Mouse (Mus musculus) left cerebral cortex, adult 8-10 months (tissue): ENCODE data around the gene Fmo5. TPM values are rescaled to one million over a fixed set of nuclear protein-coding genes. Genes with fewer than 3 reads are reported as not detected.

Source experiments
- DNase-seq, 2 experiments: peaks; one replicate each; pipeline ENCODE4 v3.0.0; 2022; ENCODE audit warnings: low spot score in 2 of 2
- microRNA-seq, 2 experiments: library from miRNA; unstranded; fragments of <30 nt; microRNA quantifications; one replicate each; pipeline ENCODE4 v1.2.0; 2022
- total RNA-seq, 4 experiments: library from RNA; stranded (reverse); gene quantifications; 2 replicates each; pipeline ENCODE4 v1.2.4; 2022

Gene Fmo5
- total RNA-seq, 4 experiments from 2014 or later = 4.2 to 4.8 (median 4.3) TPM

GRCm38 (mm10) chr3:97680631-97681320 is 52.2 kb downstream of the Fmo5 start:
- peak; percentile 50 to 64 for DNase-seq

GRCm38 (mm10) chr3:97681321-97682158 is 52.9 kb downstream of the Fmo5 start:
- peak; percentile 53 to 61 for DNase-seq

DNA sequence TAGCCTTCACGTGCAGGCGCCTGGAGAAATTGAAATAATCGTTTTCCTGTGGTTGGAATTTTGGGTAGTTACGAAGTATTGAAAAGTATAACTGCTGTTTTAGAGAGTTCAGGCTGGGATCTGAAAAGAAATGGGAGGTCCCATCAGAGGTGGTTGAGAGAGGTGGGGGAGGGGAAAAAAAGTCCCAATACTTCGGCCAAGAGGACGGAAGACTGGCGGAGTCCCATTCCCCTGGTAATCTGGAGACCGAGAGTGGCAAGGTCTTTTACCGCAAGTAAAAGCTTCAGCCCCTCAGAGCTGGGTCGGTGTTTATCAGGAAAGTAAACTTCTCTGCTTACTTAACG is 53.5 kb downstream of the Fmo5 start:
- DNase-seq = no peak

GRCm38 (mm10) chr3:97682576-97682975 is 54.0 kb downstream of the Fmo5 start:
- DNase-seq = no peak

DNA sequence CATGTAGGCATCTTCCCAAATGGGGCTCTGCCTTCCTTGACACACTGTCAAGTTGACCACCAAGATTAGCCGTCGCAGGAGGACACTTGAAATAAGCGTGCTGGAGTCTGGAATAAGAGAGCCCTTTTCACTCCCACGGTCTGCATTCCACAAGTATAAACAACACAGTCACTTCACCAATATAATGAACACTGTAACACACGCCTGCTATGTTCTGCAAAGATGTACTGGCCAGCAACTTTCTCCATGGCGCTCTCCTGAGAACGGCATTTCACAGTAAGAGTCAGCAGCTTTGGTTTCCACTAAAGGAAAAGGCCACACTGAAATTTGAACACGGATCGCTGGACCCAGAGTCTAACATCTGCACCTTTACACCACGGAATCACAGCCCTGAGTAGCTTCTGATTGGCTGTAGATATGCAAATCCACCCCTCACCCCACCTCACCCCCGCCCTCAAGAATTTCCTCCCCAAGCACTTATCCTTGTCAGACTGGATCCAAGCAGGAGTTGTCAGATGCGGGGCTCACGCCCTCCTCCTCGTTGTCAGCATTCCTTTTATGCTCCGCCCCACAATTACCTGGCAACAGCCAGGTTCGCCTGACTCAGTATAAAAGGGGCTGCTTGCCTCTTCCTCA is 55.1 kb downstream of the Fmo5 start:
- no peak for DNase-seq

- DNase-seq = no peak
These were observed 57.9 kb downstream of the Fmo5 start for GRCm38 (mm10) chr3:97686372-97687117.

DNA sequence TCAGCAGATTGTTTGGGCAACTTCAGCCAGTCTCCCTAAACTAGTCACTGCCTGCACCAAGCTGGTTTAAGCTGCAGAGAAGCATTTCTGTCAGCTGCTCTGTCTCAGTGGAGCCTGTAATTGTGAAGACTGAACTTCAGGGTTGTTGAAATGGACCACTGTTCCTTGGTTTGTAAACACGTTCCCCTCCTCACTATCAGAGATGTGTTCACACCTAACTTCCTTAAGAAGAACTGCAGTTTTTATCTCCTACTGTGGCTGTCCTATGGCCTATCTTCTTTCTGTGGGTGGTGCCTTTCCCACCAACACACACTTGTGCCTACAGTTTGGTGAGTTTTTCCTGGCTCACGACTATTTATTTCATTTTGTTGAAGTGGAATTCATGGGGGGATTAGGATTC is 60.7 kb downstream of the Fmo5 start:
- DNase-seq = no peak

DNA sequence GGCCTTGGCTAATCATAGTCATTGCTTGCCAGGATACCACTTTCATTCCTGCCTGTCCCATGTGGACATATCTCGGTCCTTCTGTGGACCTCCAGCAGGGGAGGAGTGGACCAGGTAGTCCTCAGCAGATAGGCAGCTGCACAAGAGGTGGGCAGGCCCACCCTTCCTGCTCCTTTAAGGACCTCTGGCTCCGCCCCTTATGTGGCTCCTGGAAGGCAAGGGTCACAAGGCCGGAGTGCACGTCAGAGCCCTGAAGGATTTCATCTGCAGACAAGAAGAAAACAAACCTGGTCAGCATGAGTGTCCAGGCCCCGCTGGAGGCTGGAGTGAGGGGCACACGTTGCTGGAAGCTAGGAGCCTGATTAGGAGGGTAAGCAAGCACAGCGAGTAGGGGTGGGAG is 62.0 kb downstream of the Fmo5 start:
- no peak for DNase-seq

DNA sequence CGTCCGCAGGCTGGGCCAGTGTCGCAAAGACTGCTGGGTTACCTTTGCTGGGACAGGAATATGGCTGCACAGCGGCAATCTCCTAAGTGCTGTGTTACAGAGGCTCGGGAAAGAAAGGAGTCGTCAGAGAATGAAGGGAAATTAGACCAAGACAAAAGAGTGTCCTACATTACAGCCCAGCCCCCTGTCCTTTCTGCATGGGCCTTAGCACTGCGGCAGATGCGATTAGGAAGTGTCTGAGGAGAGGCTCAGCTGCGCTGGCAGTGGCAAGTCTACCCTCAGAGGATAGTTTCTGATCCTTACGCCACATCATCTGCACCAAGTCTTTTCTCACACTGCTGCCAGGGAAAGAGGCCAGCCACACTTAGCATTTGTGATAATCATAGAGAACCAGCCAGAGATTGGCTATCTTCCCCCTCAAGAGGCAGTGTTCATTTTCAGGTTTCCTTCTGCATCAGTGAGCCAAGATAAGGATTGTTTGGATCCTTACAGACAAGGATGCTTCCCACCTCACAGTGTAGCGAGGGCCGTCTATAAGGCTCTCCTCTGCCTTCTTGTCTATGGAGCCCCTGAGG is 62.9 kb downstream of the Fmo5 start:
- DNase-seq = peak in 1 of 2 experiments; percentile 35

DNA sequence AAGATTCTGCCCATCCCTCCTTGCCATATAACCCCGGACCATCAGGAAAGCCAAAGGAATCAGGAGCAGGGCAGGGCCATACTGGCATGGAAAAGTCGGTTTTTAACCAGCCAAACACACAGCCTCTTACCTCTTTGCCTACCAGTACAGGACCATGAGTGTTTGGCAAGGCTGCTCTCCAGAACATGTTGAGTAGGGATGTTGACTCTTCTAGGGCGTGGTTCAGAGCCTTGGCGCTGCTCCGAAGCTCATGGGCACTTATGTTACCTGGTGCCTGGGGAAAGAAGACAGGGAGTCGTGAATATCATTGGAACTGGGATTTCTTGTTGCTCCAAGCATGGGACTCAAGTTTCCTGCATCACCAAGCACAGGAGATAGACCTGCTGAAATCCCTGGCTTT is 65.2 kb downstream of the Fmo5 start:
- DNase-seq = no peak

DNA sequence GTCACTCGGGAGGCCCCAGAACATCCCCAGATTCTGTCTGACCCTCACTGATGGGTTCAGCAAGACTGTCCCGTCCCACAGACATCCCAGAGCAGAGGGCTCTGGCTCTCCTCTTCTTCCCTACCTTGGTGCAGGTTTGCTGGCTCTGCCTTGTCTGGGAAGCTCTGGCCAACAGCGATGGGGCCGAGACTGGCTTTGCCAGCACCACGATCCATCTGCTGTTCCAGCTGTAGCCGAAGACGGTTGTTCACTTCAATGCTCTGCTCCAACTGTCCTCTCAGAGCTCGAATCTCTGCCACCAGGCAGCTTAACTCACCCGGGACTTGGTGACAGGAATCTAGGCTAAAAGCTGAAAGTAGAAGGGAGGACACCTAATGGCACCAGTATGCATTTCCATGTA is 68.3 kb downstream of the Fmo5 start:
- DNase-seq = no peak

GRCm38 (mm10) chr3:97697291-97697690 is 68.7 kb downstream of the Fmo5 start:
- no peak for DNase-seq

DNA sequence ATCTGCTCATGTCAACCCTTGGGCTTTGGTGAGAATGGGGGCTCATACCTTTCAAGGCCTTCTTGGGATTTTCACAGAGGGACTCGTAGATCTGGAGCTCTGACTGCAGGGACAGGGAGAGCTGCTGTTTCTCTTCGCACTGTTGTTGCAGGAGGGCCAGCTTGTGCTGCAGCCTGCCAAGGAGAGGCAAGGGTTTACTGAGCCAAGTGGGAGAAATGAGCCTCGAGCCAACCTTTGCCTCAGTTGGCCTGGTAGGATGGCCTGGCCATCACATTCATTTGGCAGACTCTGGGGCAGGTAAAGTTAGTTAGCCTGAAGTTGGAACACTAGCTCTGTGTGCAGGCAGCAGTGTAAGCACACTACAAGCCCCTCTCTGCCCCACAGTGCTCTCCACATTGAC is 70.5 kb downstream of the Fmo5 start:
- no peak for DNase-seq

- no peak for DNase-seq
These were observed 72.6 kb downstream of the Fmo5 start for GRCm38 (mm10) chr3:97701198-97701597.

DNA sequence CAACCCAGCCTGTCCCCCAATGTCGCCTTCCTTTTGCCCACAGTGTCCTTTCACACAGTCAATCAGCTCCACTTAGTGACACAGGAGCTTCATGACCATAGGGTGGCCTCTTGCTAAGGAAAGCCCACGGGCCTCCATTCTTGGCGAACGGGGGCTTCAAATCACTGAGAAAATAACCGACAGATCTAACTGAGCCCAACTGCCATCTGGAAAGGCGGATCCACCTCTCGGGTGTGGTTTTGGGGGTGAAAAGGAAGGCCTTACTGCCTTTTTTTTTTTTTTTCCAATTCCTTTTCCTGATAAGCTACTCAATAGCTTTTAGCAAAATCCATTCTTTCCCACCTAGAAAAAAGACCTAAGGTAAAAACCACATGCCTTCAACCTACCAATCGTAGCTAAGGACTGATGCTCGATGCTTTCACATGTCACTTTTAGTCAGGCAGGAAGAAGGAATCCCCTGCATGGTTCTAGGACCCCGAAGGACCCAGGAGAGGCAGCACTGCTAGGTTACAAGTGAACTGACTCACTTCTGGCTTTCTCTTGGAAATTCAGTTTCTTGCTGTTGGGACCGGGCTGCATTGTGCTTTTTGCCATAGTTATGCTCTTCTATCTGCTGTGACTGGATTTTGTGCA is 74.0 kb downstream of the Fmo5 start:
- no peak for DNase-seq

Small RNA genes lying within 50 kb of the gene (microRNA-seq; reads per million reads assigned to microRNA genes)
- gene Mir7225 = 0 reads per million in 2 experiments

Other genes with a start within 250 kb of the Fmo5 start
- not detected for gene Olfr1402, start 206.8 kb upstream of the Fmo5 start, total RNA-seq
- 10 to 100 TPM in 1 of 4 experiments, 1 to 10 TPM in 3; 7.8 to 10.5 (median 8.6) TPM for gene Chd1l, start 18.6 kb upstream of the Fmo5 start, total RNA-seq
- 10 to 100 TPM; 27.4 to 28.4 (median 27.6) TPM for gene Prkab2, start 29.4 kb downstream of the Fmo5 start, total RNA-seq
- gene Gm17651, start 45.9 kb downstream of the Fmo5 start, total RNA-seq = not detected